Mouse (Mus musculus) cerebellum, postnatal 4 days (tissue): Measurements from ENCODE around the gene Atp13a2.

Source experiments
- DNase-seq, 2 experiments: peaks; one replicate each; pipeline ENCODE4 v3.0.0; 2022; ENCODE audit warnings: low spot score in 2 of 2, mixed read lengths in 1 of 2

Atp13a2 gene

GRCm38 (mm10) chr4:141041117-141041516 lies 54.4 kb downstream of the Atp13a2 start:
- no peak for DNase-seq

GRCm38 (mm10) chr4:141044816-141045215 lies 58.1 kb downstream of the Atp13a2 start:
- peak; percentile 67 to 74 for DNase-seq

DNA sequence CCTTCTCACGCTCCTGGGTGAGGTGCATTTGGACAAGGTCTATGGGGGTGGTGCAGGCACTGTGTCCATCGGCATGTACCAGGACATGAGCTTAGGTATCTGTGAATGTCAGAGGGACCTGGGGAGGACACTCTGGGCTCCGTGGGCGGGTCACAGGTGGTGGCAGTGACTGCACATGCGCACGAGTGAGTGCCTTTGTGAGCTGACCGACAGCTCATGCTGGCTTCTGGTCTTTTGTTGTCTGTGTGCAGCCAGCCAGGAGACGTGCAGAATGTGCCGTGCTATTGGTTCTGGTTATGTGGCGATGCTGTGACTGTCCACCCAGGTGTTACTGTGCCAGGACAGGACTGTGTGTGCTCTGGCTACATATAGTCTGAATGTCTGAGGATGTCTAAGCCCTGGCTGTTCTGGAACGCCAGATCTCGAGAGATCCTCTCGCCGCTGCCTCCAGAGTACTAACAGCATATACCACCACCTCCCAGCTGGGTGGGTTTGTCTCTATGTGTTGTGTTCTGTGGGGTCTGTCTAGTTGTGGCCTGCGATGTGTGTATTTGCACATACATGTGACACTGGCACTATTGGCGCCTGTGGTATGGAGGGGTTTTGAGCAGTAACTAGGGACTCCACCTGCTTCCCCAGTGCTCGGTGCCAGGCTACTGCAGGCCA lies 62.3 kb downstream of the Atp13a2 start:
- no peak for DNase-seq

GRCm38 (mm10) chr4:141049476-141049835 lies 62.8 kb downstream of the Atp13a2 start:
- peak in 1 of 2 experiments; percentile 31 for DNase-seq

GRCm38 (mm10) chr4:141052442-141052841 lies 65.8 kb downstream of the Atp13a2 start:
- DNase-seq = no peak

- DNase-seq = no peak
These were observed 66.5 kb downstream of the Atp13a2 start for GRCm38 (mm10) chr4:141053138-141053537.

DNA sequence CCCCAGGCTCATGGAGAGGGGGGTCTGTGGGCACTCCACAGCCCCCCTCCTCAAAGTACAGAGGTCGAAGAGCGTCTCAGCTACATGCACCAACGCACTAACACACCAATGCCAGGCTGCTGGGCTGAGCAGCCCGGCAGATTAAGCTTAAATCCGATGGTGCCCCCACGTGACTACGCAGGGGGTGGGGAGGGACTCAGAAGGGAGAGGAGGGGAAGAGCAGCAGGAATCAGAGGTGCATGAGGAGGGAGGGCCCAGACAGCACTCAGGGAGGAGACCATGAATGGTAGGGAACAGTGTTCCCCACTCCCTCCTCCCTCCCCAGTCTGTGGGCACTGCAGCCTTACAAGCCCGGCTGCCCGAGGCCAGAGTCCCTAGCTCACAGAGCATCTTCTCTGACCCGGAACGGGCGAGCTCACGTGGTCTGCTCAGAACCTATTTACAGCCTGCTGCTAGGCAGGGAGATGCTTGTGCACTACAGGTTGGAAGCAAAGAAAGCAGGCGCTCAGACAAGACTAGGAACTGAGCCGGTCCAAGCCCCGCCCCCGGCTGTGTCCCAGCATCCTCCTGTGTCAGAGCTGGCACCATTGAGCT lies 67.0 kb downstream of the Atp13a2 start:
- DNase-seq = peak in 1 of 2 experiments; percentile 49
